Mouse (Mus musculus): ENCODE measurements around the gene Nrxn3. TPM values are rescaled to one million over a fixed set of nuclear protein-coding genes. Genes with fewer than 3 reads are reported as not detected.

Gene Nrxn3
- polyA plus RNA-seq, 1 experiment from 2014 or later, result 87.0 TPM

DNA sequence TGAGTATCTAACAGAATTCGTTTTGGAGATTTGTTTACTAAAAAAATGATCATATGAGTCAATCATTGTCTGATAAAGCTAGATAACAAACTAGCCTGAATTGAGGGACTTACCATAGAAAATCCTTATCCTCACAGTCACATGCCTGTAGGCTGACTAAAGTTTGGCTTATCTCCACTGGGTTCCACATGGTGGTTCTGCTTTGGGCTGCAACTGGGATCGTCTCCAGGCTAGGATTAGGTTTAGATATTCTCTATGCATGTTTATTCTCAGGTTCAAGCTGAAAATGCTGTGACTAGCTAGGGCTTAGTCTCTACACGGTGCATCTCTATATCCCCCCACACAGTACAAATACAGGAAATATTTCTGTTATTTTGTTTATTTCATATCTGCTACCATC is 1421.6 kb downstream of the Nrxn3 start:
- Histone ChIP-seq H3K9ac (ENCODE audit: low read depth, low read length) (no peak overlapping the region), H3K4me1 (ENCODE audit: control insufficient read depth, insufficient read depth, low read length) (0 out of 2 replicates have a peak, but pooled peaks cover 2% of the 10 kb centered on the region), H3K4me3 (ENCODE audit: low read depth, low read length) (no peak overlapping the region), H3K9me3 (replicated peaks; ENCODE audit: control insufficient read depth, low read length, poor library complexity, severe bottlenecking) (no peaks in the 10 kb centered on the region), H3K36me3 (ENCODE audit: control insufficient read depth, insufficient read depth, low read length) (no peaks in the 10 kb centered on the region), H3K27ac (ENCODE audit: low read length) (no peak overlapping the region), H3K27me3 (ENCODE audit: control insufficient read depth, insufficient read depth, low read depth, low read length) (no peaks in the 10 kb centered on the region), H3K4me2 (ENCODE audit: low read length) (no peak overlapping the region)
- 75% methylated on average over 3 of the region's 3 CpGs for WGBS
- ATAC-seq, result no peak

DNA sequence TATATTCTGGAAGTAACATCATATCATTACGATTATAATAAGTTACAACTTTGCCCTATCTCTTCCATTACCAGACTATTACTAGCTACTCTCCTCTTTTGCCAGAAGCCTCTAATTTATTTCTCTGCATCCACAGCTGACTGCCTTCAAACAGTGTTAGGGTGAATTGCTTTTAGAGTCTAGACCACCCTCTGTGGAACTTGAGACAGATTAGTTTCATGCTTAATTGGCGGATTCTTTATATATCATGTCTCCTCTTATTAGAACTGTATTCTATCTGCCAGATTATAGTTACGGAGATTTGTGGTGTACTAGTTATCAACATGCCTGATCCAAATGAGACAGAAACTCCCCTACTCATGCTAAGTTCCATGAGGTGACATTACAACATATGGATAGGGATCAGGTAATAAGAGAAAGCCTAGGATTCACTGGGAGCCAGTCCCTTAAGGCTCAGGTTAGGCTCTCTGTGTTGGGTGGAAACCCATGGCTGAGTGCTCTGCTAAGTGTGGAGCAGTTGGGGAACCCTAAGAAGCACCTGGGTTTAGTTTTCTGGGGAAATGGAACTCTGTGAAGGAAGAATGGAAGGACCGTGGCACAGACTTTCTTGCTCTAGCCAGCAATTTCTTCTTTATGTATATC is 1435.6 kb downstream of the Nrxn3 start:
- Histone ChIP-seq H3K4me2 (ENCODE audit: low read length) (no peak overlapping the region), H3K27me3 (ENCODE audit: control insufficient read depth, insufficient read depth, low read depth, low read length) (no peaks in the 10 kb centered on the region), H3K9me3 (replicated peaks; ENCODE audit: control insufficient read depth, low read length, poor library complexity, severe bottlenecking) (no peaks in the 10 kb centered on the region), H3K27ac (ENCODE audit: low read length) (no peak overlapping the region), H3K4me3 (ENCODE audit: low read depth, low read length) (no peak overlapping the region), H3K9ac (ENCODE audit: low read depth, low read length) (no peak overlapping the region), H3K36me3 (ENCODE audit: control insufficient read depth, insufficient read depth, low read length) (no peaks in the 10 kb centered on the region), H3K4me1 (ENCODE audit: control insufficient read depth, insufficient read depth, low read length) (no peaks in the 10 kb centered on the region)
- no peak for ATAC-seq
- WGBS, result 85% methylated on average over 4 of the region's 4 CpGs

- H3K9me3 ChIP-seq (replicated peaks; ENCODE audit: control insufficient read depth, low read length, poor library complexity, severe bottlenecking), result no peaks in the 10 kb centered on the region
Measured at GRCm38 (mm10) chr12:90159911-90160310, 1437.2 kb downstream of the Nrxn3 start.

DNA sequence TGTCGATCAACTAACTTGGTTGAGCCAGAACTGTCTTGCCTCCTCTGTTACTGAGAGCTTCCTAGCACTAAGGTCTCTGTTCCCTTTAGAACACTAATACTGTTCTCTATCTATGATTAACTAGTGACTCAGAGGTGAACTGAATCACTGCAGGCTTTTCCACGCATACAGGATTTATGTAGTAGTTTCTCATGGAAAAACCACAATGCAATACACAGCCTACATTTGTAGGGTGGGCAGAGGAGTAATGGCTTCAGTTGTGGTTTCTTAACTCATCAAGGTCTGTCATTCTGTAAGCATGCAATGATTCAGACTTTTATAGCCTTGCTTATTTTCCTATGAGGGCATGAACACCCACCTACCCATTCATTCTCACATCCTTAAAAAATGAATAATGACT is 1443.4 kb downstream of the Nrxn3 start:
- no peak overlapping the region for H3K9ac ChIP-seq (ENCODE audit: low read depth, low read length)
- H3K4me3 ChIP-seq (ENCODE audit: low read depth, low read length), result no peak overlapping the region
- ATAC-seq, result no peak
- no peaks in the 10 kb centered on the region for H3K9me3 ChIP-seq (replicated peaks; ENCODE audit: control insufficient read depth, low read length, poor library complexity, severe bottlenecking)
- no peak overlapping the region for H3K27ac ChIP-seq (ENCODE audit: low read length)
- no peaks in the 10 kb centered on the region for H3K36me3 ChIP-seq (ENCODE audit: control insufficient read depth, insufficient read depth, low read length)
- no peak overlapping the region for H3K4me2 ChIP-seq (ENCODE audit: low read length)
- no peaks in the 10 kb centered on the region for H3K27me3 ChIP-seq (ENCODE audit: control insufficient read depth, insufficient read depth, low read depth, low read length)
- no peaks in the 10 kb centered on the region for H3K4me1 ChIP-seq (ENCODE audit: control insufficient read depth, insufficient read depth, low read length)
- WGBS, result 92% methylated on average over 2 of the region's 2 CpGs

More at GRCm38 (mm10) chr12:90159911-90160310, 1437.2 kb downstream of the Nrxn3 start:
- ATAC-seq, result no peak
- Histone ChIP-seq H3K4me1 (ENCODE audit: control insufficient read depth, insufficient read depth, low read length) (no peaks in the 10 kb centered on the region), H3K4me2 (ENCODE audit: low read length) (no peak overlapping the region), H3K27ac (ENCODE audit: low read length) (no peak overlapping the region), H3K27me3 (ENCODE audit: control insufficient read depth, insufficient read depth, low read depth, low read length) (no peaks in the 10 kb centered on the region), H3K36me3 (ENCODE audit: control insufficient read depth, insufficient read depth, low read length) (no peaks in the 10 kb centered on the region), H3K4me3 (ENCODE audit: low read depth, low read length) (no peak overlapping the region), H3K9ac (ENCODE audit: low read depth, low read length) (no peak overlapping the region)
- WGBS, result 97% methylated on average over 3 of the region's 3 CpGs

DNA sequence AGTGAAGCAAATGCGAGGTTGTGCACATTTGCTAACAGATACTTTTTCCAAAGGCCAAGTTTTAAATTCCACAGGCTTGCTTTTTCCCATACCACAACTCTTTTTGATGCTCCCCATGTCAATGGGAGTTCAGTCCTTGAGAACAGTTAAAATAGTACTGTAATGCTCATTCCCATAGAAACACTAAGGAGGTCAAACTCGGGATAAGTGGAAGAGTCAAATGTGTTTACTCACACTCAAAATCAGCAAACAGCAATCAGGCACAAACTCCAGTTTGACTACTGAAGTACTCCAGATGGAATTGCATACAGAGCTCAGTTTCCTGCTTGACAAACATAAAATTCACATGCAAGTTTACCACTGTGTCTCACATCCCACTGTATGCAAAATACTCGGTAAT is 1458.9 kb downstream of the Nrxn3 start:
- no peak for ATAC-seq
- no peak overlapping the region for H3K4me2 ChIP-seq (ENCODE audit: low read length)
- H3K9ac ChIP-seq (ENCODE audit: low read depth, low read length), result no peak overlapping the region
- H3K27me3 ChIP-seq (ENCODE audit: control insufficient read depth, insufficient read depth, low read depth, low read length), result no peaks in the 10 kb centered on the region
- no peak overlapping the region for H3K27ac ChIP-seq (ENCODE audit: low read length)
- no peak overlapping the region for H3K4me3 ChIP-seq (ENCODE audit: low read depth, low read length)
- no peaks in the 10 kb centered on the region for H3K4me1 ChIP-seq (ENCODE audit: control insufficient read depth, insufficient read depth, low read length)
- WGBS, result 87% methylated on average over 3 of the region's 3 CpGs
- H3K9me3 ChIP-seq (replicated peaks; ENCODE audit: control insufficient read depth, low read length, poor library complexity, severe bottlenecking), result no peaks in the 10 kb centered on the region
- no peaks in the 10 kb centered on the region for H3K36me3 ChIP-seq (ENCODE audit: control insufficient read depth, insufficient read depth, low read length)

DNA sequence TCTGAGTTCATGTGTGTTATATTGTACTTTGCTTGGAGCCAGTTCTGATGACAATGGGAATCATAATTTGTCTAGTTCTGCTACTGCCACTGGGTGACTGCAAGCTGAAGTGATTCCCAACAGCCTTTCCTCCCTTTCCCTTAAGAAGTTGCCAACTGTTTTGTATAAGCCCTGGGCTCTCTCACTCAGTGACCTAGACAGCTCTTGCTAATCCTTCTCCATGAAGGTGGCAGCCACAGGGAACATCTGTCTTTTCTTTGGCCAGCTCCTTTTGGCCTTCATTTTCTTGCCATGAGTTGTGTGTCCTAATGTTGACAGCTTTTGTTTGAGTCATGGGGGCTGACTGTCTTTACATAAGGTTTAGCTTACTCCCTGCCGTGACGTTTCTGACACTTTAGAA is 1460.3 kb downstream of the Nrxn3 start:
- Histone ChIP-seq H3K9me3 (replicated peaks; ENCODE audit: control insufficient read depth, low read length, poor library complexity, severe bottlenecking) (no peaks in the 10 kb centered on the region), H3K27ac (ENCODE audit: low read length) (no peak overlapping the region), H3K4me1 (ENCODE audit: control insufficient read depth, insufficient read depth, low read length) (no peaks in the 10 kb centered on the region), H3K27me3 (ENCODE audit: control insufficient read depth, insufficient read depth, low read depth, low read length) (no peaks in the 10 kb centered on the region), H3K36me3 (ENCODE audit: control insufficient read depth, insufficient read depth, low read length) (no peaks in the 10 kb centered on the region), H3K4me2 (ENCODE audit: low read length) (no peak overlapping the region), H3K9ac (ENCODE audit: low read depth, low read length) (no peak overlapping the region), H3K4me3 (ENCODE audit: low read depth, low read length) (no peak overlapping the region)
- no peak for ATAC-seq
- 69% methylated on average over 2 of the region's 2 CpGs for WGBS

DNA sequence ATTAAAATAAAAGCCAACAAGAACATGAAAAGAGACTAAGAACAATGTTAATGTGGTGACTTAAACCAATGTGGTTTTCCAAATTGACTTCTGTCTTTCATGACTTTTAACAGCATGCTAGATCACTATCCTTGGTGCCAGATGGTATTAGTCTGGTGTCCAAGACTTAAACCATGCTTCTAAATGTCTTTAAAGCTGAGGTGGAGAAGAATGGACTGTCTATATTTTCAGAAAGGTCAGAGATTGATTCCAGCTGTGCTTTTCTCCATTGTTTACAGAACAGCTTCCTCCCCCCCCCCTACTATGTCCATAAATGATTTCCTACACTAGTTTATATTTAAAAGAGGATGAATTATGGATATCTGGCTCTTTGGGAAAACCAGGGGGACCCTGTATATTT is 1473.5 kb downstream of the Nrxn3 start:
- no peak overlapping the region for H3K27ac ChIP-seq (ENCODE audit: low read length)
- no peaks in the 10 kb centered on the region for H3K9me3 ChIP-seq (replicated peaks; ENCODE audit: control insufficient read depth, low read length, poor library complexity, severe bottlenecking)
- H3K4me2 ChIP-seq (ENCODE audit: low read length), result no peak overlapping the region
- no peaks in the 10 kb centered on the region for H3K36me3 ChIP-seq (ENCODE audit: control insufficient read depth, insufficient read depth, low read length)
- no peaks in the 10 kb centered on the region for H3K4me1 ChIP-seq (ENCODE audit: control insufficient read depth, insufficient read depth, low read length)
- H3K27me3 ChIP-seq (ENCODE audit: control insufficient read depth, insufficient read depth, low read depth, low read length), result no peaks in the 10 kb centered on the region
- no peak overlapping the region for H3K9ac ChIP-seq (ENCODE audit: low read depth, low read length)
- no peak overlapping the region for H3K4me3 ChIP-seq (ENCODE audit: low read depth, low read length)
- no peak for ATAC-seq

DNA sequence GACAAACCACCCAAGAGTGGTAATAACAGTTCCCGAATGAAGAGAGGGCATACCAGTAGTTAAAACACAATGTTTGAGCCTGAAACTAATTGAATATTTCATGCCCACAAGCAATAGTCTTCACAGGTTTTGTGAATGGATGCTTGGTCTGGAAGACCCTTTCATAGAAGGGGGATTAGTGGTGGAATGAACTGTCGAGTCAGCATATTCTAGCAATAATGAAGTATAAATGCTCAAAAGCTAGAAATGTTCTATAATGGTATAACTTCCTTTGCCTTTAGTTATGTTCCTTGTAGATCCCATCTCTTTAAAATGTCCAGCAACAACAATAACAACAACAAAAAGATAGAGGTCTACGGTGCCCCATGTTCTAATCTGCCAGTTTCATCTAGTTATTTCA is 1475.3 kb downstream of the Nrxn3 start:
- no peaks in the 10 kb centered on the region for H3K27me3 ChIP-seq (ENCODE audit: control insufficient read depth, insufficient read depth, low read depth, low read length)
- WGBS, result 92% methylated on average over 3 of the region's 3 CpGs
- no peak overlapping the region for H3K4me2 ChIP-seq (ENCODE audit: low read length)
- no peaks in the 10 kb centered on the region for H3K9me3 ChIP-seq (replicated peaks; ENCODE audit: control insufficient read depth, low read length, poor library complexity, severe bottlenecking)
- H3K4me3 ChIP-seq (ENCODE audit: low read depth, low read length), result no peak overlapping the region
- no peaks in the 10 kb centered on the region for H3K4me1 ChIP-seq (ENCODE audit: control insufficient read depth, insufficient read depth, low read length)
- ATAC-seq, result no peak
- no peak overlapping the region for H3K9ac ChIP-seq (ENCODE audit: low read depth, low read length)
- H3K36me3 ChIP-seq (ENCODE audit: control insufficient read depth, insufficient read depth, low read length), result no peaks in the 10 kb centered on the region
- no peak overlapping the region for H3K27ac ChIP-seq (ENCODE audit: low read length)

GRCm38 (mm10) chr12:90202501-90202900 is 1479.8 kb downstream of the Nrxn3 start:
- Histone ChIP-seq H3K36me3 (ENCODE audit: control insufficient read depth, insufficient read depth, low read length) (no peaks in the 10 kb centered on the region), H3K9ac (ENCODE audit: low read depth, low read length) (no peak overlapping the region), H3K4me3 (ENCODE audit: low read depth, low read length) (no peak overlapping the region), H3K9me3 (replicated peaks; ENCODE audit: control insufficient read depth, low read length, poor library complexity, severe bottlenecking) (no peaks in the 10 kb centered on the region), H3K4me2 (ENCODE audit: low read length) (no peak overlapping the region), H3K4me1 (ENCODE audit: control insufficient read depth, insufficient read depth, low read length) (no peaks in the 10 kb centered on the region), H3K27ac (ENCODE audit: low read length) (no peak overlapping the region), H3K27me3 (ENCODE audit: control insufficient read depth, insufficient read depth, low read depth, low read length) (no peaks in the 10 kb centered on the region)
- WGBS, result 89% methylated on average over 1 of the region's 1 CpGs
- ATAC-seq, result no peak
